Mouse (Mus musculus): Measurements from ENCODE around the gene Vars. TPM values are rescaled to one million over a fixed set of nuclear protein-coding genes. Genes with fewer than 3 reads are reported as not detected.
"Not testable (repeated sequence)": the region's sequence is repeated elsewhere in the genome, so short reads cannot be mapped to it uniquely, and the experiment has no call there.

The Vars gene
- polyA plus RNA-seq, 1 experiment, result 965 TPM

DNA sequence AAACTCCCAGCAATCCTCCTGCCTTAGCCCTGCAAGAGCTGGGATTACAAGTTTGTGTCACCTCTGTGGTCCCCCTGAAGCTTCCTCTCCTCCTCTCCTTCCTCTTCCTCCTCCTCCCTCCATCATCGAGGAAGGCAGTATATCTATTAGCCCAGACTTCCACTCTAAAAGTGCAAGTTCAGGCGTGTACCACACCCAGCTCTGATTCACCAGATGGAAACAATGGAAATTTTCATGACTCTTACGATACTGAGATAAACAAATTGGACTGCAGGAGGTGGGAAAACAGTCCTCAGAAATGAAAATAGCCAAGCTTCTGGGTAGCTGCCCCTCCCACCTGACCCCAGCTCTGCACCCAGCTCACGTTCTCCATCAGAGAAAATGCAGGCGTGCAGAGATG, 35.2 kb upstream of the Vars start:
- TF ChIP-seq GATA1 (IDR thresholded peaks at IDR 0.05; ENCODE audit: low read length), result no peak

DNA sequence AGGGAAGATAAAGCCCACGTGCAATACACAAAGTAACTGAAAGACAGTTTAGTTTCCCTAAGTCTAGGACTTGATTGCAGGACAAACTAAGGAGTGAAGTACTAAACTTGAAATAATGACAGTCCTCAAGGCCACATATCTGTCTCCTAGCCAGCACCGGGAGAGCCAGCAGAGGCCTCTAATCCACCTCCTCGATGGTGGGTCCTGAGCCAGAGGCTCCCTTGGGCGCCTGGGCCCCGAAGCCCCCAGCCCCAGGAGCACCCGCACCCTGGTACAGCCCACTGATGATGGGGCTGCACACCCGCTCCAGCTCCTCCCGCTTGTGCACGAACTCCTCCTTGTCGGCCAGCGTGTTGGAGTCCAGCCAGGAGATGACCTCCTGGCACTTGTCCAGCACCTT, 31.0 kb upstream of the Vars start, which contains the start of gene Gm20481:
Gene Gm20481 (plus strand): TSS at position 91 of the 400 bp plus-strand sequence.
- not testable (repeated sequence) for TF ChIP-seq GATA1 (IDR thresholded peaks at IDR 0.05; ENCODE audit: low read length)

DNA sequence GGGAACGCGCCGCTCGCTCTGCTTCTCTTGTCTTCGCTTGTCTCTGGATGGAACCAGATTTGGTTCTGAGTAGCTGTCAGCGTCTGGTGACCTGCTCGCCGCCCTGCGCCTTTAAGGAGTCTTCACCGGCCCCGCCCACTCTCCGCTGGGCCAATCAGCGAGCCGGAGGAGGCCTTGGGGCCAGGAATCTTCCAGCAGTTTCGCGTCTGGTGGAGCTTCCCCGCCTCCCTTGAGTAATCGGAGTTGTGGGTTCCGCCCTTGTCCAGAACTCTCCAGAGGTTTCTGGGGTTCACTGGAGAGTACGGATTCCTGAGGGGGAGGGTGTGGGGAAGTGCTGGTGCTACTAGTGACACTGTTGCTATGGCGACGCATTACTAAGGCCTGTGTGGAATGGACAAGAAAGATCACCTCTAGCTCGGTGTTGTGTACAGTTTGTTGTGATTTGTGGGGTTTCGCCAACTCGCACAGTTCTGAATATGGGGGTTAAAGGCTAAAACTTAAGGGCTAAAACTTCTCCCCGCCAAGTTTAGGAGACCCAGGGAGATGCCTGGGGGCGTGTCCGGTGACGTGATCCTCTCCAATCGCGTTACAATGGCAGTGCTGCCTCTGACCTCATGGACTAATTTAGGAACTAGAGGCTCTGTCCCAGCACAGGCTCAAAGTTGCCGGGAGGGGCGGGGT, 28.6 kb upstream of the Vars start, which contains the start of the genes Hspa1a and Hspa1l:
Gene Hspa1a (minus strand): TSS at position 88 of the 681 bp plus-strand sequence.
Gene Hspa1l (plus strand): TSS at position 635 of the 681 bp plus-strand sequence.
- TF ChIP-seq GATA1 (IDR thresholded peaks at IDR 0.05; ENCODE audit: low read length), result not testable (repeated sequence)

DNA sequence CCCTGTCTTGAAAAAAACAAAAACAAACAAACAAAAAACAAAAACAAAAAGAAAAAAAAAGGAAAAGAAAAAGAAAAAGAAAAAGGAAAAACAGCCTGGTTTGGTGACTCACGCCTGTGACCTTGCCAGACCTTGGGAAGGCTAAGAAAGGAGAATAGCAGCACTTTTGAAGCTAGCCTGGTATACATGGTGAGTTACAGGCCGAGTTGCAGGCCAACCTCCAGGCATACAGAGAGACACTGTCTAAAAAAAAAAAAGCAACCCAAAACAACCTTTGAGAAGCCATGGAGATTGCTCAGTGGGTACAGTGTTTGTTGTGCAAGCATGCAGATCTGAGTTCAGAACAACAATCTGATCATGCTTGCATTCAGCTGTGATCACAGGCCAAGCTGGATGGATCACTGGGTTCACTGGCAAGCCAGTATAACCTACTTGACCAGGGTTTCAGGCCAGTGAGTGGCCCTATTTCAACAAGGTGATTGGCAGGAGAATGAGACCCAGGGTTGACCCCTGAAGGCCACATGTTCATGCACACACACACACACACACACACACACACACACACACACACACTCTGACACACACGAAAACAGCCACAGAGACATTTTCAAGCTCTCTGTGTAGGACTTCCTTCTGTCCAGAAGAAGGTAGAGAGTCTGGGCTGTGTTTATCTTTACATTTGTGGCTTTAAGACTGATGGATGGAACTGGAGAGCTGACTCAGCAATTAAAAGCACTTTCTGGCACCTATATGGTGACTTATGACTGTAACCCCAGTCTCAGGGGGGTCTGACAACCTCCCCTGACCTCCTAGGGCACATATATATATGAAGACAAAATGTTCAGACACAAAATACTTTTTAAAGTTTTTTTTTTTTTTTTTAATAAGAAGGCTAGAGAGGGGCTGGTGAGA, 24.9 kb upstream of the Vars start:
- TF ChIP-seq GATA1 (IDR thresholded peaks at IDR 0.05; ENCODE audit: low read length), result no peak

DNA sequence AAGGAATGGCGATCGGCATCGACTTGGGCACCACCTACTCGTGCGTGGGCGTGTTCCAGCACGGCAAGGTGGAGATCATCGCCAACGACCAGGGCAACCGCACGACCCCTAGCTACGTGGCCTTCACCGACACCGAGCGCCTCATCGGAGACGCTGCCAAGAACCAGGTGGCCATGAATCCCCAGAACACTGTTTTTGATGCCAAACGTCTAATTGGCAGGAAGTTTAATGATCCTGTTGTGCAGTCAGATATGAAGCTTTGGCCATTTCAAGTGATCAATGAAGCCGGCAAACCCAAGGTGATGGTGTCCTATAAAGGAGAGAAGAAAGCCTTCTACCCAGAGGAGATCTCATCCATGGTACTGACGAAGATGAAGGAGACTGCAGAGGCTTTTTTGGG, 23.8 kb upstream of the Vars start:
- TF ChIP-seq GATA1 (IDR thresholded peaks at IDR 0.05; ENCODE audit: low read length), result no peak

DNA sequence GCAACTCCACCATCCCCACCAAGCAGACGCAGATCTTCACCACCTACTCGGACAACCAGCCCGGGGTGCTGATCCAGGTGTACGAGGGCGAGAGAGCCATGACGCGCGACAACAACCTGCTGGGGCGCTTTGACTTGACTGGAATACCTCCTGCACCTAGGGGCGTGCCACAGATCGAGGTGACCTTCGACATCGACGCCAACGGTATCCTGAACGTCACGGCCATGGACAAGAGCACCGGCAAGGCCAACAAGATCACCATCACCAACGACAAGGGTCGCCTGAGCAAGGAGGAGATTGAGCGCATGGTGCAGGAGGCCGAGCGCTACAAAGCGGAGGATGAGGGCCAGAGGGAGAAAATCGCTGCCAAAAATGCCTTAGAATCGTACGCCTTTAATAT, 22.5 kb upstream of the Vars start:
- TF ChIP-seq GATA1 (IDR thresholded peaks at IDR 0.05; ENCODE audit: low read length), result no peak

DNA sequence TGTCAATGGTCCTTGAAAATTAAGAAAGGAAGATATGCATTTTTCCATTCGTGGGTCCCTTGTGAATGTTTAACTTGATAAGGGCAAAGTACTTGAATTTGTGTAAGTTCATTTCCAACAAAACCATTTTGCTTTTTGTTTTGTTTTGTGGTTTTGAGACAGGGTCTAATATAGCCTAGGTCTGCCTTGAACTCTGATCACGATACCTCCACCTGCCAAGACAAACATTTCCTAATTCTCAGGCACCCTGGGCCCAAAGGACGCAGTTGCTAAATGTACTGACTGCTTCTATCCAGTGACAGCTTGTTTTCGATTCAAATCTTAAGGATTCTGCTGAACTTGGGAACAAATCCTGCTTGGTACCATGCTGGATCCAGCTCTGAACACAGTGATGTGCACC, 21.2 kb upstream of the Vars start:
- TF ChIP-seq GATA1 (IDR thresholded peaks at IDR 0.05; ENCODE audit: low read length), result no peak

DNA sequence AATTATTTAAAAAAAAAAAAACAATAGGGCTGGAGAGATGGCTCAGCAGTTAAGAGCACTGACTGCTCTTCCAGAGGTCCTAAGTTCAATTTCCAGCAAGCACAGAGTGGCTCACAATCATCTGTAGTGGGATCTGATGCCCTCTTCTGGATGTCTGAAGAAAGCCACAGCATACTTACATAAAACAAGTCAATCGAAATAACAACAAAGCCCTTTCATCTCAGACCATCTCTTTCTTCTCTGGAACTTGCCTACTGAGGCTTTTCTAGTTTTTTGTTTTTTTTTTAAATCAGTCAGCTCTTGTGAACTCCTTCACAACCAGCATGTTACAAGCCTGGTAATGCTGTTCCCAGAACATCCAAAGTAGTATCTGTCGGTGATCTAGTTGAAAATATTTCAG, 20.1 kb upstream of the Vars start:
- no peak for TF ChIP-seq GATA1 (IDR thresholded peaks at IDR 0.05; ENCODE audit: low read length)

DNA sequence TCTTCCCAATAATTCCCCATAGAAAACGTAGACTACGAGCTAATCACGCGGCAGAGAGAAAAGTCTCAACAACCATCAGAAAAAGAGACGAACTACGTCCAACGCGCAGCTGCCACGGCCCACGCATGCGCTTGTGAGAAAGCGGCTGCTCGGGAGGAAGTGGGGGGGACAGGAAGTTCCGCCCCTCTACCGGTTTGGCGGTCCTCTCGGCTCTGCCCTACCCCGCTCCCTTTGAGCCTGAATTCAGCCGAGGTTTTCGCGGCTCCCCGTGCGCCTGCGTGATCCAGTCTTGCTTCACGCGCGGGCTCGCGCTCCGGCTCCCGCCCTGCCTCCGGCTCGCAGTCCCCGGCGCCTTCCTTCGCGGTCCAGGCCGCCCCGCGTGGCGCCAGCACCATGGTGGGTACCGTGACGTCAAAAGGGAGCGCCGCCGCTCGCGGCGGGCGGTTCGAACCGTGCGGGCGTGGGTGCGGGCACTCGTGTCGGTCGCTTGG, 19.1 kb upstream of the Vars start, which contains the start of gene Lsm2:
Gene Lsm2 (plus strand): TSS at position 173 of the 491 bp plus-strand sequence.
- TF ChIP-seq GATA1 (IDR thresholded peaks at IDR 0.05; ENCODE audit: low read length), result no peak

DNA sequence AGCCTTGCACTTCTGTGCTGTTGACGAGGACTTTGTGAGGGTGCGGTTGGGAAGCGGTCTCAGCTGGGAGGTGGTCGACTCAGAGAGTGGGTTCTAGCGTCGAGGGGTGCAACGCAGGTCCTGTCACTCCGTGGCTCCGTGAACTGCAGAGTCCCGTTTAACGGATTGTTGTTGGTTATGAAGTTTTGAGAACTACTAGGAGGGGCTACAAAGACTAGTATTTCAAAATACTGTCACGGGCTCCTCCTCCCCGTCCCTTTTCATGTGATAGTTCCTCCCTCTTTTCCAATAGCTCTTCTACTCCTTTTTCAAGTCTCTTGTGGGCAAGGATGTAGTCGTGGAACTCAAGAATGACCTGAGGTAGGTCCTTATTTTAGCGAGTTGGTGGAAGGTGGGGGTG, 18.5 kb upstream of the Vars start:
- TF ChIP-seq GATA1 (IDR thresholded peaks at IDR 0.05; ENCODE audit: low read length), result no peak

DNA sequence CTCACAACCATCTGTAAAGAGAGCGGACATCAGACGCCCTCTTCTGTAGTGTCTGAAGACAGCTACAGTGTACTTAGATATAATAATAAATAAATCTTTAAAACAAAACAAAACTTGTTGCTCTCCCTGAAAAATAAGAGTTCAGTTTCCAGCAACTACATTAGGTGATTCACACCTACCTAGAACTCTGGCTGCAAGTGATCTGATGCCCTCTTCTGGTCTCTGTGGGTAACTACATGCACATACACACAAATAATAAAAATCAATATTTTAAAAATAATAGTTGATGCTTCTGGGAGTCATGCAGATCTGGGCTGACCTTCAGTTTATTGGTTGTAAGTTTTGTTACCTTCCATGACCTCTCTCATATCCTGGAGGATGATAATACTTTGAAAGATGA, 16.6 kb upstream of the Vars start:
- TF ChIP-seq GATA1 (IDR thresholded peaks at IDR 0.05; ENCODE audit: low read length), result no peak

DNA sequence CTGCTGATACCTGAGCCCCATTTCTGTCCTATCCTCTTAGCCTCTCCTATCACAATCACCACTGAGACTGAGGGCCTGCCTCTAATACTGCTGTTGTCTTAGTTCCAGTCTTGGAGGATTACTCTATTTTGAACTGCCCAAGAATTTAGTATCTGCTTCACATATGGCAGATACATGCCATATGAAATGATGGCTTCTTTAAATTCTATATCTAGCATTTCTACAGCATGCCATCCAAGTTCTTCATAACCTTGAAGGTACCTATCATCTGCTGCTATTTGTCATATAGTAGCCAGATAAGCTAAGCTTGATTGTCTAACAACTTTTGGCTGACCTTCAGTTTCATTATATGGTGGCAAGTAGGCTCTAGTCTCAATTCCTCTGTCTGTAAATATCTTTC, 6.0 kb upstream of the Vars start:
- no peak for TF ChIP-seq GATA1 (IDR thresholded peaks at IDR 0.05; ENCODE audit: low read length)

DNA sequence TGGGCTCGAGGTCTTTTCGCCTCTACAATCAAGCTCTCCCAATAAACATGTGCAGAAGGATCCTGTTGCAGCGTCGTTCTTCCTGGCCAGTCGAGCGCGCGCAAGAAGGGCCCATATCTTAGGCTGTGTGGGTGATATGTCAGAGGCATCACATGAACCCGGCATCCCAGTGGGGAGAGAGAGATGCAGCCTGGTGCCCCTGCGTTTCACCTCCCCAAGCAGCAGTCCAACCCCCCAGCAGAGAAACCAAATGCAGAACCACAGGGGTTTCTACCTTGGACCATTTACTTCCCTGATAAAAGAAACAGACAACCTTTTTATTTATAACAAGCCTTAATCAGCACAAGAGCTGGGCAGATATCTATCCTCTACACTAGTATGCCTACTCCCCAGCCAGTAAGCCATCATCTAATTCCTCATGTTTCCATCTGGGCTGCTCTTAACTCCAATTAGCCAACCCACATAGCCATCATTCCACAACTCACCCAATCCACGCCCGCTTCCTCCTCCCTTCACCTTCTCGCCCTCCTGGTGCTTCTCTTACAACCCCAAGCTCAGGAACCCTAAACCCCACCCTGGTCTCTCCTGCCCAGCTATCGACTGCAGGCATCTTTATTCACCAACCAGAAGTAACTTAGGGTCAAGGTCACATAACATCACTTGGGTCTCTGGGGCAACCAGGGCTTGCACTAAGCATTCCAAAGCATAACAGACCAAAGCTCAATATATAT, 4.2 kb upstream of the Vars start:
- no peak for TF ChIP-seq GATA1 (IDR thresholded peaks at IDR 0.05; ENCODE audit: low read length)

DNA sequence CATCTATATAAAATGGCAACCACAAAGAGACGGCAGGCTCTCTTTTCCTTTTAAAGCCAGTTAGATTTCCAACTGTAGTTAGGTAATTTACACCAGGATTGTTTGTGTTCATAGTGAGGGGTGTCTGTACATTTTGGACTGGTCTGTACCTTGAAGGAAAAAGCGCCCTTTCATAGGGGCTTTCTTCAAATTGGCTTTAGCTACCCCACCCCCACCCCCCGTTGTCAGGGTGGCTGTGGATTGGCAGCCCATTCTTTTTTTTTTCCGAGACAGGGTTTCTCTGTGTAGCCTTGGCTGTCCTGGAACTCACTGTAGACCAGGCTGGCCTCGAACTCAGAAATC, 3.7 kb upstream of the Vars start:
- TF ChIP-seq GATA1 (IDR thresholded peaks at IDR 0.05; ENCODE audit: low read length), result no peak

DNA sequence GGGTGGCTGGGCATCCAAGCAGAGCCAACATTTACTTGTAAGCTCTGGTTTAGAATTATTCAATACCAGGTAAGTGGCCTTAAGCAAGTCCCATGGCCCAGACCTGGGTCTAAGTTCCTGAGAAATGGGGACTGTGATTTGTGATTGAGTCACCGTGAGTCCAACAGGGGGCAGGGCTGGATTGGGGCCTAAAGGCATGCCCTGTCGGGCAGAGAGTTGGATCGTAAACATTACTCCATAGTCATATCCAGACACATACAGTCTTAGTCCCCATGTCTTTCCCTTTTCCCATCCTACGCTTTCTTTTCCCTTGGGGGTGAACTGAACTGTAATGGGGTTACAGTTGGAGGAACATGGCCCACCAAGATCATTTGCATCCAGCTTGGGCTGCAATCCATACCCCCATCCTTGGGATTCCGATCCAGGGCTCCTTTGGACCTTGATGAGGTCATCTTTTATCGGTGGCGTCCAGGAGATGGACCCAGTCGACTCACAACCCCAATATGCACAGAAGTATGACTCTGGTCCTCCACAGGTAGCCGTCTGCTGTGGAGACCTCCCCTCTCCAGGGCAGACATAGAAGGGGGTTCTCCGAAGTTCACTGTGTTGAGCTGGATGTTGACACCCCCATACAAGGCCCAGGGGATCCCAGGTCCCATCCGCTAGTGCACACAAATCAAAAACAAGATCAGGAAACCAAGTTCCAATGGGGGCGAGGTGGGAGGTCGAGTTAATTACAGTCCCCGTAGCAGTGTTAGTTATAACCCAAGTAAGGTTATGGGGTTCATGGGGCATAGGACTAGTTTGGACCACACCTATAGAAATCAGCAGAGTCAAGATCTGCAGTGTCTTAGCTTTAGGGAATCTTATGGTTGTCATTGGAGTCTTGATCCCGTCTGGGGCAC, 2.0 kb upstream of the Vars start:
- no peak for TF ChIP-seq GATA1 (IDR thresholded peaks at IDR 0.05; ENCODE audit: low read length)
